Mouse (Mus musculus): Measurements from ENCODE around the gene Ciita.

DNA sequence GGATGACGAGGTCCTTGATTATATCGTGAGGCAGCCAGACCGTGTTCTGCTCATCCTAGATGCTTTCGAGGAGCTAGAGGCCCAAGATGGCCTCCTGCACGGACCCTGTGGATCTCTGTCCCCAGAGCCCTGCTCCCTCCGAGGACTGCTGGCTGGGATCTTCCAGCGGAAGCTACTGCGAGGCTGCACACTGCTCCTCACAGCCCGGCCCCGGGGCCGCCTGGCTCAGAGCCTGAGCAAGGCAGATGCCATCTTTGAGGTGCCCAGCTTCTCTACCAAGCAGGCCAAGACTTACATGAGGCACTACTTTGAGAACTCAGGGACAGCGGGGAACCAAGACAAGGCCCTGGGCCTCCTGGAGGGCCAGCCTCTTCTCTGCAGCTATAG lies 31.3 kb downstream of the Ciita start:
- TF ChIP-seq CTCF (IDR thresholded peaks at IDR 0.05; ENCODE audit: low read depth, low read length) (no peak), POLR2AphosphoS5 (IDR thresholded peaks at IDR 0.05; ENCODE audit: insufficient replicate concordance, low read depth, low read length) (no peak)
